Mouse (Mus musculus) midbrain, embryonic 16.5 days (tissue): Measurements from ENCODE around the gene Fubp1. TPM values are rescaled to one million over a fixed set of nuclear protein-coding genes. Genes with fewer than 3 reads are reported as not detected.

Experiments
- ATAC-seq: fragments of 200-750 bp; cut with Nextera tagmentation; 2 replicates; pipeline ENCODE4 v1.8.0; 2017; ENCODE audit warnings: moderate TSS enrichment
- H3K27ac ChIP-seq: fragments of 300-500 bp; sonication (generic); 2 replicates; pipeline ENCODE4 v1.5.1; 2014; ENCODE audit warnings: mild to moderate bottlenecking, low read length, mixed read lengths
- H3K27me3 ChIP-seq: fragments of 300-500 bp; sonication (generic); 2 replicates; pipeline ENCODE4 v1.6.1; 2014; ENCODE audit warnings: low read depth, low read length, mixed read lengths; ENCODE audit not compliant: control insufficient read depth, insufficient read depth
- H3K36me3 ChIP-seq: fragments of 300-500 bp; sonication (generic); 2 replicates; pipeline ENCODE4 v1.6.1; 2014; ENCODE audit warnings: mild to moderate bottlenecking, low read length, moderate library complexity, mixed read lengths; ENCODE audit not compliant: control insufficient read depth, insufficient read depth
- H3K4me1 ChIP-seq: fragments of 300-500 bp; sonication (generic); 2 replicates; pipeline ENCODE4 v1.6.1; 2014; ENCODE audit warnings: mild to moderate bottlenecking, low read length, mixed read lengths; ENCODE audit not compliant: control insufficient read depth, insufficient read depth
- H3K4me2 ChIP-seq: fragments of 300-500 bp; sonication (generic); 2 replicates; pipeline ENCODE4 v1.6.1; 2014; ENCODE audit warnings: mild to moderate bottlenecking, low read length, mixed read lengths
- H3K4me3 ChIP-seq: fragments of 300-500 bp; sonication (generic); 2 replicates; pipeline ENCODE4 v1.5.1; 2014; ENCODE audit warnings: low read depth, mild to moderate bottlenecking, low read length, moderate library complexity, mixed read lengths
- H3K9ac ChIP-seq: fragments of 300-500 bp; sonication (generic); 2 replicates; pipeline ENCODE4 v1.6.1; 2014; ENCODE audit warnings: low read depth, low read length, mixed read lengths
- H3K9me3 ChIP-seq: fragments of 300-500 bp; sonication (generic); replicated peaks from 2 replicates; pipeline ENCODE4 v1.6.1; 2014; ENCODE audit warnings: mild to moderate bottlenecking, low read length, mixed read lengths; ENCODE audit not compliant: control insufficient read depth, poor library complexity, severe bottlenecking
- WGBS: fragments of 180-500 bp; shearing (Covaris S2); extraction: QIAGEN DNeasy Blood & Tissue Kit; methylation state at CpG from one replicate; pipeline ENCODE4 v1.1.7; 2014; 5-methylcytosine and 5-hydroxymethylcytosine counted together
- polyA plus RNA-seq: library from polyadenylated mRNA; unstranded; fragments of >200 nt; fragmentation: Nextera tagmentation; extraction: Ambion mirVana; gene quantifications from 2 replicates; pipeline ENCODE4 v1.2.1, GENCODE M21; 2015

The Fubp1 gene
- polyA plus RNA-seq, 1 experiment from 2014 or later = 191 TPM

DNA sequence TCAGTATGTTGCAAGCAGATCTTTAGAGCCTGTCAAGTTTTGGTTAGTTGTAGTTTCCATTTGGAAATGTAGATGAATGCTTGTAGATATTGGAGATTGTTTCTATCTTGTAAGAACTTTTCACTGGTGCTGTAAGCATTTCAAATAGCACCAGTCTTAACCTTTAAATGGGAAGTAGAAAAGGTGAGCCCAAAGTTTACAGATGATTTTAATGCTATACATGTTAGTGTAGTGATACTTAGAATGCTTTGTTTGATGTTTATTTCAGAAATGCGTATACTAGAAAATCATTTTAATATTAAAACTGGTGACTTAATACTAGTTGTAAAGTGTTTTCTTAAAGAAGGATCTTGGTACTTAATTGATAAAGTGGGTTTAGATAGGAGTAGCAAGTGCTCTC, 25.6 kb downstream of the Fubp1 start:
- Histone ChIP-seq H3K27me3 (no peaks in the 10 kb centered on the region), H3K9ac (no peak overlapping the region), H3K9me3 (no peaks in the 10 kb centered on the region), H3K4me3 (no peak overlapping the region), H3K27ac (no peak overlapping the region), H3K4me1 (no peaks in the 10 kb centered on the region), H3K4me2 (no peak overlapping the region), H3K36me3 (peaks cover 15% of the 10 kb centered on the region)
- ATAC-seq = no peak
- 98% methylated on average over 1 of the region's 1 CpGs for WGBS

DNA sequence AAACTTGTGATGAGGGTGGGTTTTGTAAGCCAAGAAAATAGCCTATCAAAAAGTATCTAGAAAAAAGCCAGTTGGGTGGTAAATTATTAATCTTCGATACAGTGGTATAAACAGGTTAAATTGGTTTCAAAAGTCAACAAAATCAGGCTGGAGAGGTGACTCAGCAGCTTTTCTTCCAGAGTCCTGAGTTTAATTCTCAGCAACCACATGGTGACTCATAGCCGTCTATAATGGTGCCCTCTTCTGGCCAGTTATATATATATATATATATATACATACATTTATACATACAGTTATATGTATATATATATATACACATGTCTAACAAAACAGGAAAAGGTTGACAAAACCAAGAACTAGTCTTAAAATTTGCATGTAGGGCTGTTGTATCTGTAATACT, 28.6 kb downstream of the Fubp1 start:
- Histone ChIP-seq H3K4me1 (no peaks in the 10 kb centered on the region), H3K4me3 (no peak overlapping the region), H3K9me3 (no peaks in the 10 kb centered on the region), H3K27ac (no peak overlapping the region), H3K4me2 (no peak overlapping the region), H3K27me3 (no peaks in the 10 kb centered on the region), H3K36me3 (peaks cover 11% of the 10 kb centered on the region), H3K9ac (no peak overlapping the region)
- ATAC-seq = no peak
- 71% methylated on average over 2 of the region's 2 CpGs for WGBS

DNA sequence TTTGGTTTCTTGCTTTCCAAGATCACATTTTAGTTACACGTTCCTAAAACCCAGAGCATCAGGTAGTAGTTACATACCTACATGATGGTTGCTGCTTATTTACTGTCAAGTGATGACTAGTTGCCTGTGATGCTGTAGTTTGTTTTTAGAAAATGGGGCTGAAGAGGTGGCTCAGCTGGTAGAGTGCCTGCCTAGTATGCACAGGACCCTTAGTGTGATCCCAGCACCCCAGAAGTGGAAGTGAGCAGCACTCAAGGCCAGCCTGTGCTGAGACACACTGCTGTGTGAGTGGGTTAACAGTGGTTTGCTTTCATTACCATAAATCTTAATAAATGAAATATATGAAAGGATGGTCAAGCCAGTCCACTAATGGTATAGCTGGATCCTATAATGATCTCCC, 29.4 kb downstream of the Fubp1 start:
- no peaks in the 10 kb centered on the region for H3K4me1 ChIP-seq
- H3K4me3 ChIP-seq = no peak overlapping the region
- ATAC-seq = no peak
- H3K4me2 ChIP-seq = no peak overlapping the region
- no peaks in the 10 kb centered on the region for H3K9me3 ChIP-seq
- no peaks in the 10 kb centered on the region for H3K27me3 ChIP-seq
- no peak overlapping the region for H3K27ac ChIP-seq
- H3K36me3 ChIP-seq = peaks cover 8% of the 10 kb centered on the region
- 97% methylated on average over 1 of the region's 1 CpGs for WGBS
- H3K9ac ChIP-seq = no peak overlapping the region

- Histone ChIP-seq H3K4me3 (no peak overlapping the region), H3K36me3 (peaks cover 4% of the 10 kb centered on the region; the same call in 1 of the 2 replicates), H3K27me3 (no peaks in the 10 kb centered on the region), H3K4me1 (no peaks in the 10 kb centered on the region), H3K4me2 (no peak overlapping the region), H3K9me3 (no peaks in the 10 kb centered on the region), H3K27ac (no peak overlapping the region), H3K9ac (no peak overlapping the region)
- ATAC-seq = no peak
- 85% methylated on average over 3 of the region's 3 CpGs for WGBS
Observed at GRCm38 (mm10) chr3:152241098-152241497, 30.9 kb downstream of the Fubp1 start.

- WGBS = 78% methylated on average over 4 of the region's 4 CpGs
- no peaks in the 10 kb centered on the region for H3K9me3 ChIP-seq
- no peaks in the 10 kb centered on the region for H3K27me3 ChIP-seq
- no peaks in the 10 kb centered on the region for H3K4me1 ChIP-seq
- no peak for ATAC-seq
- H3K9ac ChIP-seq = no peak overlapping the region
- no peaks in the 10 kb centered on the region; the same call in 1 of the 2 replicates for H3K36me3 ChIP-seq
- H3K27ac ChIP-seq = no peak overlapping the region
- H3K4me3 ChIP-seq = no peak overlapping the region
- no peak overlapping the region for H3K4me2 ChIP-seq
Observed at GRCm38 (mm10) chr3:152243304-152243703, 33.1 kb downstream of the Fubp1 start.

DNA sequence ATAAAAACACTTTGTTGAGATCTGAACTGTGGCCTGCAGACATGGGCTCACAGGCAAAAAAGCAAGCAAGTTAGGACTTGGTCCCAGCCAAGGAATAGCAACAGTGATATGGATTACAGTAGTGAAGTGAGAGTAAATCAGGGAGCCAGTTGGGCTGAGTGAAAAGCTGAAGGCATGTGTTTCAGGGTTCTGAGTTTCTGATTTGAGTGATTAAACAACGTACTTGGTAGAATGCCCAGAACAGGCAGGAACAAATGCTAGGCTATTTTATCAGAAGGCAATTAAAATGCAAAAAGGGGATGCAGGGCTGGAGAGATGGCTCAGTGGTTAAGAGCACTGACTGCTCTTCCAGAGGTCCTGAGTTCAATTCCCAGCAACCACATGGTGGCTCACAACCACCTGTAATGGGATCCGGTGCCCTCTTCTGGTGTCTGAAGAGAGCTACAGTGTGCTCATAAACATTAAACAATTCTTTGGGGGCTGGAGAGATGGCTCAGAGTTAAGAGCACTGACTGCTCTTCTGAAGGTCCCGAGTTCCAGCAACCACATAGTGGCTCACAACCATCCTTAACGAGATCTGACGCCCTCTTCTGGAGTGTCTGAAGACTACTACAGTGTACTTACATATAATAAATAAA, 35.2 kb downstream of the Fubp1 start:
- Histone ChIP-seq H3K4me1 (no peaks in the 10 kb centered on the region), H3K4me2 (no peak overlapping the region), H3K9me3 (no peaks in the 10 kb centered on the region), H3K27me3 (no peaks in the 10 kb centered on the region), H3K36me3 (no peaks in the 10 kb centered on the region), H3K27ac (no peak overlapping the region), H3K4me3 (no peak overlapping the region), H3K9ac (no peak overlapping the region)
- 73% methylated on average over 5 of the region's 5 CpGs for WGBS
- ATAC-seq = no peak

GRCm38 (mm10) chr3:152247708-152248107, 37.5 kb downstream of the Fubp1 start:
- WGBS = 90% methylated on average over 12 of the region's 12 CpGs
- H3K9ac ChIP-seq = no peak overlapping the region
- no peaks in the 10 kb centered on the region for H3K4me1 ChIP-seq
- no peak for ATAC-seq
- H3K9me3 ChIP-seq = no peaks in the 10 kb centered on the region
- no peaks in the 10 kb centered on the region for H3K36me3 ChIP-seq
- H3K27me3 ChIP-seq = no peaks in the 10 kb centered on the region
- H3K4me2 ChIP-seq = no peak overlapping the region
- H3K4me3 ChIP-seq = no peak overlapping the region
- H3K27ac ChIP-seq = no peak overlapping the region

- Histone ChIP-seq H3K4me3 (no peak overlapping the region), H3K4me2 (no peak overlapping the region), H3K27ac (no peak overlapping the region), H3K9me3 (no peaks in the 10 kb centered on the region), H3K9ac (no peak overlapping the region), H3K27me3 (no peaks in the 10 kb centered on the region), H3K4me1 (no peaks in the 10 kb centered on the region), H3K36me3 (no peaks in the 10 kb centered on the region)
- WGBS = 94% methylated on average over 1 of the region's 1 CpGs
- no peak for ATAC-seq
Observed at GRCm38 (mm10) chr3:152250487-152250886, 40.3 kb downstream of the Fubp1 start.

GRCm38 (mm10) chr3:152257528-152257927, 47.3 kb downstream of the Fubp1 start:
- ATAC-seq = no peak
- Histone ChIP-seq H3K4me3 (no peak overlapping the region), H3K36me3 (no peaks in the 10 kb centered on the region), H3K4me1 (no peaks in the 10 kb centered on the region), H3K9me3 (no peaks in the 10 kb centered on the region), H3K27ac (no peak overlapping the region), H3K9ac (no peak overlapping the region), H3K27me3 (no peaks in the 10 kb centered on the region; the same call in 1 of the 2 replicates), H3K4me2 (no peak overlapping the region)
- 90% methylated on average over 3 of the region's 3 CpGs for WGBS
